17 mouse cellular contexts compared by ENCODE assay signal in the genomic region with DNA sequence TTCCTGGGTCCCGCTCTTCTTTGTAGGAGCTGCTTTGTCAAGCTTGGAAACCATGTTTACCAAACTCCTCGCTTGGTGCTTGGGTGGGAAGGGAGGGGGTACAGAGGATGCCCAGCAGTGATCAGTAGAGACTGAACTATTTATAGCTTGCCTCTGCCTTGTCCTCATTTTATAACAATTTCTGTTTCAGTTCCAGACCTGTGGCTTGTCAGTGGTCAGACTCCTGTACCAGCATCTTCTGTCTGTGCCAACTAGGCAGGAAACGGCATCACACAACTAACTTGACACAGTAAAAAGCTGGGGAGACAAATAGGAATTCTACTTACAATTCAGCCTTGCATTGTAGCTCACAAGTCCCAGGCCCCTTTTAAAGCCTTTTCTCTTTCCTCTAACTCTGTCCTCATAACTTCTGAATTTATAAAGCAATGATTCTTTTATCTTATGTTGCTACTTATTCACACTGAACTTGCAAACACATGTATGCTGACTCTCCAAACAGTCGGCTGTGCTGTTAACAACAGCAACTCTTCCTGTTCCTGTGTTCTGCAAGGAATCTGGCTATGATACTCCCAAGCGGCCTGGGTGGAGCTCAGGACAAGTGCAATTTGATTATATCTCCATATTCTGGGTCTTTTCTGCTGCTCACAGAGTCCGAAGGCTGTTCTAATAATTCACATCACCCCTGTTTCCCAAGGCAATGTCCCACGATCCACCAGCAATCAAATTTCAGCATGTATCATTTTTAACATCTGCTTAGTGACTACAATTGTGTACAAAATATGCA. TPM values are rescaled to one million over a fixed set of nuclear protein-coding genes. Genes with fewer than 3 reads are reported as not detected.
DNase-seq lines count a peak whose midpoint lies in the region; ATAC-seq and TF ChIP-seq lines count a peak whose summit lies in the region.
"Had no signal": no experiment of that assay in that cellular context is flagged by ENCODE, and none has a peak within 500 bp of the region (broad histone marks: within the 10 kb centered on the region; RNA-seq: fewer than 3 reads in every experiment).

No protein-coding gene starts in this region.

- H3K9ac ChIP-seq in hindbrain, embryonic 16.5 days (ENCODE audit: low read depth, low read length): no peak overlapping the region
- H3K9ac ChIP-seq in hindbrain, embryonic 14.5 days: no peak overlapping the region
- H3K9ac ChIP-seq: embryonic facial prominence, embryonic 15.5 days; intestine, embryonic 15.5 days had no signal

- no peaks in the 10 kb centered on the region for H3K36me3 ChIP-seq in hindbrain, embryonic 16.5 days (ENCODE audit: control insufficient read depth, insufficient read depth, low read length)
- H3K36me3 ChIP-seq in hindbrain, embryonic 14.5 days (replicated peaks; ENCODE audit: control insufficient read depth, insufficient read depth): peaks cover 8% of the 10 kb centered on the region; the same call in 1 of the 2 replicates
- H3K36me3 ChIP-seq in myocyte (ENCODE audit: control insufficient read depth, insufficient read depth): no peaks in the 10 kb centered on the region
- H3K36me3 ChIP-seq: embryonic facial prominence, embryonic 15.5 days; intestine, embryonic 15.5 days had no signal

- H3K27me3 ChIP-seq in hindbrain, embryonic 16.5 days (replicated peaks; ENCODE audit: control insufficient read depth, insufficient read depth, low read length): no peaks in the 10 kb centered on the region
- H3K27me3 ChIP-seq in hindbrain, embryonic 14.5 days (ENCODE audit: control insufficient read depth, insufficient read depth, low read length): no peaks in the 10 kb centered on the region
- H3K27me3 ChIP-seq in myocyte (ENCODE audit: control insufficient read depth, insufficient read depth, insufficient read length): no peaks in the 10 kb centered on the region
- H3K27me3 ChIP-seq: embryonic facial prominence, embryonic 15.5 days; intestine, embryonic 15.5 days had no signal

- H3K4me1 ChIP-seq in hindbrain, embryonic 16.5 days (ENCODE audit: control insufficient read depth, insufficient read depth, low read depth, low read length): peaks cover 2% of the 10 kb centered on the region; the same call in 1 of the 2 replicates
- H3K4me1 ChIP-seq in hindbrain, embryonic 14.5 days (replicated peaks; ENCODE audit: control insufficient read depth, insufficient read depth, low read length): no peaks in the 10 kb centered on the region
- 0 out of 2 replicates have a peak, but pooled peaks cover 2% of the 10 kb centered on the region for H3K4me1 ChIP-seq in brown adipose tissue, adult 24 weeks (ENCODE audit: control insufficient read depth, insufficient read depth, insufficient read length, low read length)
- H3K4me1 ChIP-seq: embryonic facial prominence, embryonic 15.5 days; intestine, embryonic 15.5 days had no signal

- H3ac ChIP-seq in myocyte (ENCODE audit: control insufficient read depth, insufficient read length): no peak overlapping the region

- WGBS in hindbrain, embryonic 16.5 days: 63% methylated on average over 7 of the region's 7 CpGs
- WGBS in hindbrain, embryonic 14.5 days: 71% methylated on average over 7 of the region's 7 CpGs

- ATAC-seq in hindbrain, embryonic 16.5 days: 0 out of 2 replicates have a peak, but pooled peaks have one; percentile 27
- ATAC-seq in hindbrain, embryonic 14.5 days (ENCODE audit: low FRiP score): no peak
- ATAC-seq: forebrain, embryonic 16.5 days; intestine, embryonic 15.5 days; midbrain, embryonic 16.5 days had no signal

- no peak overlapping the region for H3K4me3 ChIP-seq in hindbrain, embryonic 16.5 days (ENCODE audit: low read length)
- H3K4me3 ChIP-seq in hindbrain, embryonic 14.5 days (replicated peaks; ENCODE audit: low read length): no peak overlapping the region
- H3K4me3 ChIP-seq in brown adipose tissue, adult 24 weeks (ENCODE audit: insufficient read depth, low read depth, low read length): no peak overlapping the region
- H3K4me3 ChIP-seq in myocyte: no peak overlapping the region
- H3K4me3 ChIP-seq: embryonic facial prominence, embryonic 15.5 days; intestine, embryonic 15.5 days had no signal

- no peaks in the 10 kb centered on the region for H3K79me2 ChIP-seq in myocyte (ENCODE audit: control insufficient read depth, insufficient read depth)

- peak; percentile 6 to 46 for DNase-seq in heart, adult 18-20 months
- DNase-seq in heart, postnatal 4 days: no peak
- no peak for DNase-seq in hindbrain, embryonic 14.5 days (ENCODE audit: low spot score)
- no peak for DNase-seq in yolk sac, embryonic 10.5 days (ENCODE audit: low spot score)
- DNase-seq: adrenal gland, adult 2 months; cerebellum, postnatal 14 days; lung, adult 18-20 months; retina, postnatal 1 day; thymus, adult 2 months had no signal

- H3K27ac ChIP-seq in hindbrain, embryonic 16.5 days (ENCODE audit: low read depth, low read length): no peak overlapping the region
- H3K27ac ChIP-seq in hindbrain, embryonic 14.5 days: no peak overlapping the region
- H3K27ac ChIP-seq in brown adipose tissue, adult 24 weeks (replicated peaks; ENCODE audit: low read depth, low read length): peak overlapping the region; percentile 27; the same call in 1 of the 2 replicates
- H3K27ac ChIP-seq: embryonic facial prominence, embryonic 15.5 days; intestine, embryonic 15.5 days had no signal

- no peak for TF ChIP-seq POLR2A in myocyte (IDR thresholded peaks at IDR 0.05; ENCODE audit: insufficient read length, low read depth)

- no peak overlapping the region for H3K4me2 ChIP-seq in hindbrain, embryonic 16.5 days (ENCODE audit: low read length)
- H3K4me2 ChIP-seq in hindbrain, embryonic 14.5 days (replicated peaks): no peak overlapping the region
- peak overlapping the region; percentile 32 for H3K4me2 ChIP-seq in myocyte (ENCODE audit: low read depth)
- H3K4me2 ChIP-seq: embryonic facial prominence, embryonic 15.5 days; intestine, embryonic 15.5 days; liver, embryonic 11.5 days had no signal

- no peaks in the 10 kb centered on the region for H3K9me3 ChIP-seq in hindbrain, embryonic 16.5 days (ENCODE audit: control insufficient read depth, low read length)
- no peaks in the 10 kb centered on the region for H3K9me3 ChIP-seq in hindbrain, embryonic 14.5 days (ENCODE audit: control insufficient read depth, low read length)
- H3K9me3 ChIP-seq: embryonic facial prominence, embryonic 15.5 days; intestine, embryonic 15.5 days had no signal

TF ChIP-seq in myocyte, 11 proteins besides CTCF, POLR2A, EP300 and RAD21:
- TF ChIP-seq MYOG (IDR thresholded peaks at IDR 0.05; ENCODE audit: control insufficient read depth in 1 of 3, insufficient read depth in 1 of 3, insufficient read length in 2 of 3, low read depth in 2 of 3): no peak
- TF ChIP-seq SRF (IDR thresholded peaks at IDR 0.05; ENCODE audit: control insufficient read depth, insufficient read length, low read depth): no peak
- no peak for TF ChIP-seq CEBPB (IDR thresholded peaks at IDR 0.05; ENCODE audit: insufficient read depth, poor library complexity, severe bottlenecking)
- no peak for TF ChIP-seq TCF12 (IDR thresholded peaks at IDR 0.05; ENCODE audit: insufficient read depth, poor library complexity, severe bottlenecking)

RNA-seq across cellular contexts. Expression of a gene that starts 12.9 kb away (rescaled TPM):
- total RNA-seq in heart, adult 18-20 months (2021): 100 to 1,000 TPM; 103 to 105 TPM
- total RNA-seq in heart, postnatal 4 days (2021): 100 to 1,000 TPM; 118 to 127 TPM
- polyA plus RNA-seq in hindbrain, embryonic 16.5 days (2015; fragmentation: Nextera tagmentation; extraction: Ambion mirVana): 22.9 and 23.9 TPM in 2 replicates
- polyA plus RNA-seq in hindbrain, embryonic 14.5 days (2014; fragmentation: Nextera tagmentation; extraction: Ambion mirVana): 38.1 and 39.0 TPM in 2 replicates
- 0.29 and 0.48 TPM in 2 replicates for polyA plus RNA-seq in brown adipose tissue, adult 24 weeks (2012; ENCODE audit: insufficient read depth, insufficient read length, missing spikeins)
- polyA plus RNA-seq in myocyte (2012; fragmentation: generic; extraction: Trizol): 6.6 TPM

Comparison
In these comparisons a context has a peak if more than half of its experiments do, and no peak if none do; other contexts are left out.
1. DNase-seq: peak in heart, adult 18-20 months (2 of 2); none in heart, postnatal 4 days (single experiment), hindbrain, embryonic 14.5 days (single experiment) and yolk sac, embryonic 10.5 days (single experiment).